Mouse (Mus musculus) lung, embryonic 15.5 days (tissue): Measurements from ENCODE around the gene Ranbp10. TPM values are rescaled to one million over a fixed set of nuclear protein-coding genes. Genes with fewer than 3 reads are reported as not detected.
A peak's percentile ranks its signal among the peaks of the same experiment; 100 is the strongest.

ENCODE experiments used
- ATAC-seq: fragments of 200-750 bp; cut with Nextera tagmentation; 2 replicates; pipeline ENCODE4 v1.8.0; 2017; ENCODE audit warnings: moderate number of reproducible peaks, borderline replicate concordance; ENCODE audit not compliant: low FRiP score, low TSS enrichment; ENCODE audit errors: extremely low read depth
- H3K27ac ChIP-seq: fragments of 300-500 bp; sonication (generic); 2 replicates; pipeline ENCODE4 v1.5.1; 2015; ENCODE audit warnings: moderate library complexity, mild to moderate bottlenecking, inconsistent platforms
- H3K27me3 ChIP-seq: fragments of 300-500 bp; sonication (generic); 2 replicates; pipeline ENCODE4 v1.6.1; 2015; ENCODE audit warnings: inconsistent platforms
- H3K36me3 ChIP-seq: fragments of 300-500 bp; sonication (generic); 2 replicates; pipeline ENCODE4 v1.6.1; 2015; ENCODE audit warnings: inconsistent platforms
- H3K4me1 ChIP-seq: fragments of 300-500 bp; sonication (generic); 2 replicates; pipeline ENCODE4 v1.6.1; 2015; ENCODE audit warnings: inconsistent platforms
- H3K4me2 ChIP-seq: fragments of 300-500 bp; sonication (generic); 2 replicates; pipeline ENCODE4 v1.6.1; 2015; ENCODE audit warnings: inconsistent platforms, mild to moderate bottlenecking, moderate library complexity
- H3K4me3 ChIP-seq: fragments of 300-500 bp; sonication (generic); 2 replicates; pipeline ENCODE4 v1.5.1; 2015; ENCODE audit warnings: mild to moderate bottlenecking, inconsistent platforms
- H3K9ac ChIP-seq: fragments of 300-500 bp; sonication (generic); 2 replicates; pipeline ENCODE4 v1.6.1; 2015; ENCODE audit warnings: inconsistent platforms
- H3K9me3 ChIP-seq: fragments of 300-500 bp; sonication (generic); 2 replicates; pipeline ENCODE4 v1.6.1; 2016; ENCODE audit warnings: inconsistent platforms
- WGBS: fragments of 180-500 bp; shearing (Covaris S2); methylation state at CpG from one replicate; pipeline ENCODE4 v1.1.7; 2015; 5-methylcytosine and 5-hydroxymethylcytosine counted together
- polyA plus RNA-seq: library from polyadenylated mRNA; unstranded; fragments of >200 nt; fragmentation: Nextera tagmentation; extraction: Ambion mirVana; gene quantifications from 2 replicates; pipeline ENCODE4 v1.2.1, GENCODE M21; 2015

Ranbp10 gene
- polyA plus RNA-seq, 1 experiment from 2014 or later, result 12.0 TPM

GRCm38 (mm10) chr8:105732186-105732585 is 95.0 kb downstream of the Ranbp10 start:
- no peaks in the 10 kb centered on the region for H3K4me1 ChIP-seq
- WGBS, result 91% methylated on average over 5 of the region's 5 CpGs
- no peak overlapping the region for H3K27ac ChIP-seq
- no peaks in the 10 kb centered on the region for H3K36me3 ChIP-seq
- H3K4me3 ChIP-seq, result no peak overlapping the region
- H3K9me3 ChIP-seq, result no peaks in the 10 kb centered on the region
- H3K27me3 ChIP-seq, result no peaks in the 10 kb centered on the region
- H3K9ac ChIP-seq, result no peak overlapping the region
- ATAC-seq, result no peak
- H3K4me2 ChIP-seq, result no peak overlapping the region

GRCm38 (mm10) chr8:105727397-105728124 is 99.6 kb downstream of the Ranbp10 start:
- peak overlapping the region; percentile 58 for H3K27ac ChIP-seq
- 0 out of 2 replicates have a peak overlapping the region, but pooled peaks have one; percentile 14 for H3K4me2 ChIP-seq
- H3K9ac ChIP-seq, result no peak overlapping the region
- no peaks in the 10 kb centered on the region for H3K9me3 ChIP-seq
- peak; percentile 84 for ATAC-seq
- no peak overlapping the region for H3K4me3 ChIP-seq
- no peaks in the 10 kb centered on the region for H3K27me3 ChIP-seq
- no peaks in the 10 kb centered on the region for H3K4me1 ChIP-seq
- peaks cover 7% of the 10 kb centered on the region; the same call in 1 of the 2 replicates for H3K36me3 ChIP-seq
- 74% methylated on average over 18 of the region's 18 CpGs for WGBS

GRCm38 (mm10) chr8:105725726-105726125 is 101.4 kb downstream of the Ranbp10 start:
- Histone ChIP-seq H3K36me3 (peaks cover 7% of the 10 kb centered on the region; the same call in 1 of the 2 replicates), H3K27ac (no peak overlapping the region), H3K4me2 (no peak overlapping the region), H3K4me3 (no peak overlapping the region), H3K9ac (no peak overlapping the region), H3K4me1 (no peaks in the 10 kb centered on the region), H3K27me3 (no peaks in the 10 kb centered on the region), H3K9me3 (no peaks in the 10 kb centered on the region)
- ATAC-seq, result no peak
- WGBS, result 64% methylated on average over 5 of the region's 5 CpGs

GRCm38 (mm10) chr8:105722861-105723260 is 104.3 kb downstream of the Ranbp10 start:
- H3K9me3 ChIP-seq, result no peaks in the 10 kb centered on the region
- ATAC-seq, result no peak
- H3K27me3 ChIP-seq, result no peaks in the 10 kb centered on the region
- no peak overlapping the region for H3K9ac ChIP-seq
- H3K4me3 ChIP-seq, result no peak overlapping the region
- peaks cover 7% of the 10 kb centered on the region; the same call in 1 of the 2 replicates for H3K36me3 ChIP-seq
- no peak overlapping the region for H3K4me2 ChIP-seq
- no peak overlapping the region for H3K27ac ChIP-seq
- WGBS, result 84% methylated on average over 9 of the region's 9 CpGs
- no peaks in the 10 kb centered on the region for H3K4me1 ChIP-seq

- peak overlapping the region; percentile 46; the same call in 1 of the 2 replicates for H3K27ac ChIP-seq
- no peak overlapping the region for H3K4me3 ChIP-seq
- H3K9me3 ChIP-seq, result no peaks in the 10 kb centered on the region
- H3K9ac ChIP-seq, result no peak overlapping the region
- no peaks in the 10 kb centered on the region for H3K4me1 ChIP-seq
- no peak overlapping the region for H3K4me2 ChIP-seq
- no peaks in the 10 kb centered on the region for H3K27me3 ChIP-seq
- H3K36me3 ChIP-seq, result 0 out of 2 replicates have a peak, but pooled peaks cover 9% of the 10 kb centered on the region
- WGBS, result 76% methylated on average over 4 of the region's 4 CpGs
- no peak for ATAC-seq
Measured at GRCm38 (mm10) chr8:105719637-105720036, 107.5 kb downstream of the Ranbp10 start.

Other genes starting within 250 kb of the Ranbp10 start
- gene Ripor1, start 222.1 kb downstream of the Ranbp10 start, polyA plus RNA-seq, result 30.6 and 34.1 TPM in 2 replicates
- gene Ctcf, start 190.8 kb downstream of the Ranbp10 start, polyA plus RNA-seq, result 131 and 140 TPM in 2 replicates
- 0.69 and 0.79 TPM in 2 replicates for gene Agrp, start 190.0 kb downstream of the Ranbp10 start, polyA plus RNA-seq
- gene Carmil2, start 141.1 kb downstream of the Ranbp10 start, polyA plus RNA-seq, result 0.77 and 1.4 TPM in 2 replicates
- gene Acd, start 126.2 kb downstream of the Ranbp10 start, polyA plus RNA-seq, result 61.7 and 66.5 TPM in 2 replicates
- gene Pard6a, start 126.2 kb downstream of the Ranbp10 start, polyA plus RNA-seq, result 16.3 and 17.6 TPM in 2 replicates
- 0.17 TPM in 1 of 2 replicates, not detected in the other for gene 4933405L10Rik, start 119.7 kb downstream of the Ranbp10 start, polyA plus RNA-seq
- 27.3 and 28.9 TPM in 2 replicates for gene Enkd1, start 119.1 kb downstream of the Ranbp10 start, polyA plus RNA-seq
- gene Gfod2, start 68.7 kb downstream of the Ranbp10 start, polyA plus RNA-seq, result 22.5 and 23.5 TPM in 2 replicates
- gene Tsnaxip1, start 381 bp upstream of the Ranbp10 start, polyA plus RNA-seq, result 1.3 and 1.5 TPM in 2 replicates
- 45.2 and 45.4 TPM in 2 replicates for gene Cenpt, start 25.9 kb upstream of the Ranbp10 start, polyA plus RNA-seq
- 67.9 and 68.2 TPM in 2 replicates for gene Thap11, start 27.8 kb upstream of the Ranbp10 start, polyA plus RNA-seq
- gene Nutf2, start 33.2 kb upstream of the Ranbp10 start, polyA plus RNA-seq, result 231 and 277 TPM in 2 replicates
- gene Edc4, start 53.5 kb upstream of the Ranbp10 start, polyA plus RNA-seq, result 46.5 and 50.6 TPM in 2 replicates
- 0.77 and 0.93 TPM in 2 replicates for gene Nrn1l, start 66.2 kb upstream of the Ranbp10 start, polyA plus RNA-seq
- 32.0 and 33.0 TPM in 2 replicates for gene Pskh1, start 73.1 kb upstream of the Ranbp10 start, polyA plus RNA-seq
- gene Ctrl, start 106.5 kb upstream of the Ranbp10 start, polyA plus RNA-seq, result 0.86 and 1.0 TPM in 2 replicates
- gene Psmb10, start 111.1 kb upstream of the Ranbp10 start, polyA plus RNA-seq, result 43.9 and 51.7 TPM in 2 replicates
- 1.2 and 1.9 TPM in 2 replicates for gene Lcat, start 116.0 kb upstream of the Ranbp10 start, polyA plus RNA-seq
- gene Slc12a4, start 138.7 kb upstream of the Ranbp10 start, polyA plus RNA-seq, result 37.1 and 37.7 TPM in 2 replicates
- gene Dpep3, start 152.1 kb upstream of the Ranbp10 start, polyA plus RNA-seq, result not detected in 2 replicates
- gene Dus2, start 164.0 kb upstream of the Ranbp10 start, polyA plus RNA-seq, result 19.9 and 20.9 TPM in 2 replicates
- gene Dpep2nb, start 178.6 kb upstream of the Ranbp10 start, polyA plus RNA-seq, result 0.24 TPM in 1 of 2 replicates, not detected in the other
- 16.6 and 17.3 TPM in 2 replicates for gene Ddx28, start 184.5 kb upstream of the Ranbp10 start, polyA plus RNA-seq
- gene Nfatc3, start 231.5 kb upstream of the Ranbp10 start, polyA plus RNA-seq, result 6.6 and 8.2 TPM in 2 replicates